Mouse (Mus musculus): ENCODE results near the gene Ccdc148. TPM values are rescaled to one million over a fixed set of nuclear protein-coding genes. Genes with fewer than 3 reads are reported as not detected.
A peak's percentile ranks its signal among the peaks of the same experiment; 100 is the strongest.

Ccdc148 gene
- polyA plus RNA-seq, 1 experiment from 2014 or later = 0.27 TPM

- no peaks in the 10 kb centered on the region for H3K27me3 ChIP-seq (ENCODE audit: control insufficient read depth, insufficient read depth, low read length)
- WGBS (ENCODE audit: insufficient replicate concordance) = 62% methylated on average over 2 of the region's 2 CpGs
These were observed 203.6 kb downstream of the Ccdc148 start for GRCm38 (mm10) chr2:58956770-58957300.

DNA sequence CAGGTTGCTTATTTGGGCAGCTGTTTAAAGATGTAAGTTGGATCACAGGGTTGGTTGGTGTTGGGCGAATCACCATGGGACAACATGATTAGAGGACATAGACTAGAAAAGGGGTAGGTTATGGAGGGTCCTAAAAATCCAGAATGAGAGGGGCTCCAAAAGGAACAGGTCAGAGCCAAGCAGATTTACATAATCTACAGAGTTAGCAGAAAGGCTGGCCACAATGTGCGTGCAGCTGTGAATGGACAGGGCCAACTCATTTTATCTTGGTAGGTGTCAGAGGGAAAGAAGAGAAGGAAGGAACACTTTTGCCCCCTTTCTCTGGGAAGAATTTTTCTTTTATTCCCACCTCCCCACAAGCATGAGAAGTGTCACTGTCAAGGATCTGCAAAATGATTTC lies 204.1 kb downstream of the Ccdc148 start:
- H3K27ac ChIP-seq (ENCODE audit: low read depth, low read length) = no peak overlapping the region
- H3K36me3 ChIP-seq (ENCODE audit: control insufficient read depth, insufficient read depth, low read length) = no peaks in the 10 kb centered on the region
- ATAC-seq (replicated peaks; ENCODE audit: insufficient number of reproducible peaks, low FRiP score, low TSS enrichment) = no peak
- 77% methylated on average over 2 of the region's 2 CpGs for WGBS (ENCODE audit: insufficient replicate concordance)
- no peak overlapping the region for H3K4me3 ChIP-seq (ENCODE audit: low read depth, low read length)
- no peaks in the 10 kb centered on the region for H3K27me3 ChIP-seq (ENCODE audit: control insufficient read depth, insufficient read depth, low read length)
- no peak overlapping the region for H3K9ac ChIP-seq (ENCODE audit: low read depth, low read length)
- H3K4me1 ChIP-seq (ENCODE audit: control insufficient read depth, insufficient read depth, low read length) = no peaks in the 10 kb centered on the region
- no peaks in the 10 kb centered on the region for H3K9me3 ChIP-seq (replicated peaks; ENCODE audit: control insufficient read depth, low read length)
- no peak overlapping the region for H3K4me2 ChIP-seq

More at GRCm38 (mm10) chr2:58956770-58957300, 203.6 kb downstream of the Ccdc148 start:
- no peak for ATAC-seq (replicated peaks; ENCODE audit: insufficient number of reproducible peaks, low FRiP score, low TSS enrichment)
- Histone ChIP-seq H3K4me2 (no peak overlapping the region), H3K4me1 (ENCODE audit: control insufficient read depth, insufficient read depth, low read length) (no peaks in the 10 kb centered on the region), H3K36me3 (ENCODE audit: control insufficient read depth, insufficient read depth, low read length) (no peaks in the 10 kb centered on the region), H3K4me3 (ENCODE audit: low read depth, low read length) (no peak overlapping the region), H3K27ac (ENCODE audit: low read depth, low read length) (no peak overlapping the region), H3K9ac (ENCODE audit: low read depth, low read length) (no peak overlapping the region), H3K9me3 (replicated peaks; ENCODE audit: control insufficient read depth, low read length) (no peaks in the 10 kb centered on the region)

GRCm38 (mm10) chr2:58952101-58952500 lies 208.4 kb downstream of the Ccdc148 start:
- no peaks in the 10 kb centered on the region for H3K36me3 ChIP-seq (ENCODE audit: control insufficient read depth, insufficient read depth, low read length)
- H3K4me2 ChIP-seq = no peak overlapping the region
- WGBS (ENCODE audit: insufficient replicate concordance) = 84% methylated on average over 3 of the region's 3 CpGs
- H3K9ac ChIP-seq (ENCODE audit: low read depth, low read length) = no peak overlapping the region
- no peaks in the 10 kb centered on the region for H3K27me3 ChIP-seq (ENCODE audit: control insufficient read depth, insufficient read depth, low read length)
- ATAC-seq (replicated peaks; ENCODE audit: insufficient number of reproducible peaks, low FRiP score, low TSS enrichment) = no peak
- no peak overlapping the region for H3K27ac ChIP-seq (ENCODE audit: low read depth, low read length)
- H3K4me3 ChIP-seq (ENCODE audit: low read depth, low read length) = no peak overlapping the region
- no peaks in the 10 kb centered on the region for H3K9me3 ChIP-seq (replicated peaks; ENCODE audit: control insufficient read depth, low read length)
- H3K4me1 ChIP-seq (ENCODE audit: control insufficient read depth, insufficient read depth, low read length) = no peaks in the 10 kb centered on the region

DNA sequence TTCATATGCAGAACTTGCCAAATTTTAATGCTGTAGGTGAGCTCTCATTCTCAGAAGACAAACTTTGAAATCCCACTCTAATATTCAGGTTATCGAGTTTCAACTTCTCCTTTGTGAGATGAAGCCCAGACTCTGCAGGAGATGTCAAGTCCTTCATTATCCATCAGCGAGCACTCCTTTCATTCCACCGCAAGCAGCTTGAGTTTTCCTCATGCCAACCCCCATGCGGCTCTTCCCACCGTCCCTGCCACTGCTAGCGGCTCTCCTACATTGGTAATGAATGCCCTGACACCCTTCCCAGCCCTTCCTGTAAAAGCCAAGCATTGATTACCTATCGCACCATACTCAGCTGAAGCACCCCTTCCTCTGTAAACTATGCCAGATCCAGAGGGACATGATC lies 211.7 kb downstream of the Ccdc148 start:
- no peak for ATAC-seq (replicated peaks; ENCODE audit: insufficient number of reproducible peaks, low FRiP score, low TSS enrichment)
- H3K9ac ChIP-seq (ENCODE audit: low read depth, low read length) = no peak overlapping the region
- 74% methylated on average over 7 of the region's 7 CpGs for WGBS (ENCODE audit: insufficient replicate concordance)
- no peaks in the 10 kb centered on the region for H3K9me3 ChIP-seq (replicated peaks; ENCODE audit: control insufficient read depth, low read length)
- no peaks in the 10 kb centered on the region for H3K4me1 ChIP-seq (ENCODE audit: control insufficient read depth, insufficient read depth, low read length)
- no peak overlapping the region for H3K4me2 ChIP-seq
- H3K27me3 ChIP-seq (ENCODE audit: control insufficient read depth, insufficient read depth, low read length) = no peaks in the 10 kb centered on the region
- H3K27ac ChIP-seq (ENCODE audit: low read depth, low read length) = no peak overlapping the region
- H3K4me3 ChIP-seq (ENCODE audit: low read depth, low read length) = no peak overlapping the region
- no peaks in the 10 kb centered on the region for H3K36me3 ChIP-seq (ENCODE audit: control insufficient read depth, insufficient read depth, low read length)

GRCm38 (mm10) chr2:58941361-58941760 lies 219.1 kb downstream of the Ccdc148 start:
- Histone ChIP-seq H3K4me1 (ENCODE audit: control insufficient read depth, insufficient read depth, low read length) (no peaks in the 10 kb centered on the region), H3K27ac (ENCODE audit: low read depth, low read length) (no peak overlapping the region), H3K4me3 (ENCODE audit: low read depth, low read length) (no peak overlapping the region), H3K4me2 (no peak overlapping the region), H3K36me3 (ENCODE audit: control insufficient read depth, insufficient read depth, low read length) (no peaks in the 10 kb centered on the region), H3K27me3 (ENCODE audit: control insufficient read depth, insufficient read depth, low read length) (no peaks in the 10 kb centered on the region), H3K9me3 (replicated peaks; ENCODE audit: control insufficient read depth, low read length) (no peaks in the 10 kb centered on the region), H3K9ac (ENCODE audit: low read depth, low read length) (no peak overlapping the region)
- 70% methylated on average over 4 of the region's 4 CpGs for WGBS (ENCODE audit: insufficient replicate concordance)
- no peak for ATAC-seq (replicated peaks; ENCODE audit: insufficient number of reproducible peaks, low FRiP score, low TSS enrichment)

GRCm38 (mm10) chr2:58925551-58925950 lies 234.9 kb downstream of the Ccdc148 start:
- no peak overlapping the region for H3K27ac ChIP-seq (ENCODE audit: low read depth, low read length)
- 89% methylated on average over 2 of the region's 2 CpGs for WGBS (ENCODE audit: insufficient replicate concordance)
- no peak for ATAC-seq (replicated peaks; ENCODE audit: insufficient number of reproducible peaks, low FRiP score, low TSS enrichment)
- no peaks in the 10 kb centered on the region for H3K36me3 ChIP-seq (ENCODE audit: control insufficient read depth, insufficient read depth, low read length)
- no peak overlapping the region for H3K4me3 ChIP-seq (ENCODE audit: low read depth, low read length)
- H3K9me3 ChIP-seq (replicated peaks; ENCODE audit: control insufficient read depth, low read length) = no peaks in the 10 kb centered on the region
- H3K27me3 ChIP-seq (ENCODE audit: control insufficient read depth, insufficient read depth, low read length) = no peaks in the 10 kb centered on the region
- H3K9ac ChIP-seq (ENCODE audit: low read depth, low read length) = no peak overlapping the region
- H3K4me2 ChIP-seq = no peak overlapping the region
- no peaks in the 10 kb centered on the region for H3K4me1 ChIP-seq (ENCODE audit: control insufficient read depth, insufficient read depth, low read length)

- no peak for ATAC-seq (replicated peaks; ENCODE audit: insufficient number of reproducible peaks, low FRiP score, low TSS enrichment)
- H3K4me3 ChIP-seq (ENCODE audit: low read depth, low read length) = no peak overlapping the region
- H3K4me2 ChIP-seq = no peak overlapping the region
- no peak overlapping the region for H3K27ac ChIP-seq (ENCODE audit: low read depth, low read length)
- WGBS (ENCODE audit: insufficient replicate concordance) = 47% methylated on average over 4 of the region's 4 CpGs
- H3K9ac ChIP-seq (ENCODE audit: low read depth, low read length) = no peak overlapping the region
- H3K36me3 ChIP-seq (ENCODE audit: control insufficient read depth, insufficient read depth, low read length) = no peaks in the 10 kb centered on the region
- no peaks in the 10 kb centered on the region for H3K27me3 ChIP-seq (ENCODE audit: control insufficient read depth, insufficient read depth, low read length)
- no peaks in the 10 kb centered on the region for H3K9me3 ChIP-seq (replicated peaks; ENCODE audit: control insufficient read depth, low read length)
- no peaks in the 10 kb centered on the region for H3K4me1 ChIP-seq (ENCODE audit: control insufficient read depth, insufficient read depth, low read length)
These were observed 242.1 kb downstream of the Ccdc148 start for GRCm38 (mm10) chr2:58918351-58918750.

GRCm38 (mm10) chr2:58912339-58912738 lies 248.1 kb downstream of the Ccdc148 start:
- no peak overlapping the region for H3K9ac ChIP-seq (ENCODE audit: low read depth, low read length)
- H3K36me3 ChIP-seq (ENCODE audit: control insufficient read depth, insufficient read depth, low read length) = no peaks in the 10 kb centered on the region
- H3K4me2 ChIP-seq = no peak overlapping the region
- ATAC-seq (replicated peaks; ENCODE audit: insufficient number of reproducible peaks, low FRiP score, low TSS enrichment) = no peak
- H3K4me1 ChIP-seq (ENCODE audit: control insufficient read depth, insufficient read depth, low read length) = peaks cover 4% of the 10 kb centered on the region; the same call in 1 of the 2 replicates
- 94% methylated on average over 9 of the region's 9 CpGs for WGBS (ENCODE audit: insufficient replicate concordance)
- no peak overlapping the region for H3K4me3 ChIP-seq (ENCODE audit: low read depth, low read length)
- no peak overlapping the region for H3K27ac ChIP-seq (ENCODE audit: low read depth, low read length)
- H3K27me3 ChIP-seq (ENCODE audit: control insufficient read depth, insufficient read depth, low read length) = no peaks in the 10 kb centered on the region
- no peaks in the 10 kb centered on the region for H3K9me3 ChIP-seq (replicated peaks; ENCODE audit: control insufficient read depth, low read length)

- ATAC-seq (replicated peaks; ENCODE audit: insufficient number of reproducible peaks, low FRiP score, low TSS enrichment) = no peak
- Histone ChIP-seq H3K36me3 (ENCODE audit: control insufficient read depth, insufficient read depth, low read length) (no peaks in the 10 kb centered on the region), H3K27ac (ENCODE audit: low read depth, low read length) (0 out of 2 replicates have a peak overlapping the region, but pooled peaks have one; percentile 22), H3K9ac (ENCODE audit: low read depth, low read length) (peak overlapping the region; percentile 52), H3K27me3 (ENCODE audit: control insufficient read depth, insufficient read depth, low read length) (no peaks in the 10 kb centered on the region), H3K9me3 (replicated peaks; ENCODE audit: control insufficient read depth, low read length) (no peaks in the 10 kb centered on the region), H3K4me1 (ENCODE audit: control insufficient read depth, insufficient read depth, low read length) (peaks cover 12% of the 10 kb centered on the region), H3K4me3 (ENCODE audit: low read depth, low read length) (peak overlapping the region; percentile 25), H3K4me2 (peak overlapping the region; percentile 57)
- 27% methylated on average over 14 of the region's 14 CpGs for WGBS (ENCODE audit: insufficient replicate concordance)
These were observed 253.5 kb downstream of the Ccdc148 start for GRCm38 (mm10) chr2:58906814-58907516.

Data from heart, embryonic 11.5 days (tissue).